Mouse (Mus musculus) spleen, postnatal 0 days (tissue): Measurements from ENCODE around the gene Nmur2. TPM values are rescaled to one million over a fixed set of nuclear protein-coding genes. Genes with fewer than 3 reads are reported as not detected.

Source experiments
- polyA plus RNA-seq: library from polyadenylated mRNA; unstranded; fragments of >200 nt; fragmentation: Nextera tagmentation; extraction: Ambion mirVana; gene quantifications from 2 replicates; pipeline ENCODE4 v1.2.1, GENCODE M21; 2015

Nmur2 gene
- polyA plus RNA-seq: not detected in 2 replicates

GRCm38 (mm10) chr11:56040917-56041316, at the start of gene Nmur2:
Nmur2 (minus strand) TSS chr11:56041010.

